Mouse (Mus musculus) adrenal gland, adult 8-10 months (tissue): ENCODE data around the gene Plcg1. TPM values are rescaled to one million over a fixed set of nuclear protein-coding genes. Genes with fewer than 3 reads are reported as not detected.

ENCODE experiments used
- DNase-seq: peaks from one replicate; pipeline ENCODE4 v3.0.0; 2022
- total RNA-seq, 4 experiments: library from RNA; stranded (reverse); gene quantifications; 2 replicates each; pipeline ENCODE4 v1.2.4; 2022

Plcg1 gene
- 10 to 100 TPM; 57.8 to 92.9 (median 81.0) TPM for total RNA-seq

DNA sequence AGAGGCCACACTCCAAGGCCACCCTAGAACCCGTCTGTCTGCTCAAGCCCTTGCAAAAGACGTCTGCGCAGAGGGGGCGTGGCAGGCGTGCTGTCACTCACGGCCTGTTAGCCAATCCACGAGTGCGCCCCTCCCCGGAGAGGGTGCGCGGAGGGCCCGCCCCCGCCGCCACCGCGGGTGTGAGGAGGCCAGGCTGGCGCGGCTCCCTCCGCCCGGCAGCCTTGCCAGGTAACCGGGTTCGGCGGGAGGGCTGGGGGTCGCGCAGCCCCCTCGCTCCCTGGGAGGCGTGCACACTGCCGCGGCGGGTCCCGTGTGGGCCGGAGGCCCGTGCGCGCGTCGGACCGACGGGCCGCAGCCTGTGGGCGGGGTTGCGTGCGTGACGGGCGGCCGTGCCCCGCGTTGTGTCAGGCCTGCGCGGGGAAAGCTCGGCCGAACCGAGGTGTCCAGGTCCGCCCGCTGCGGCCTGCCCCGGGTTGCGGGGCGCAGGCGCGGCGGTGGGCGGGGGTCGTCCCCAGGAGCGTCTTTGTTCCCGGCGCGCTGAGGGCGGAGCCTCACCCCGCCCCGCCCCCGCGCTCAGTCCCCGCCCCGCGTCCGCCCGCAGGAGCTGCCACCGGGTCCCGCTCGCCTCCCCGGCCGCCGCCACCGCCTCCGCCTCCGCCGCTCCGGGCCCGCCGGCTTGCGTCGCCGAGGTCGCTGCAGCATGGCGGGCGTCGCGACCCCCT lies at the start of gene Plcg1:
Gene Plcg1, plus strand, starts transcription at position 184 of the 722 bp plus-strand sequence.
- DNase-seq = peak; percentile 88

- peak; percentile 55 for DNase-seq
Measured at GRCm38 (mm10) chr2:160700271-160700670, 30.8 kb upstream of the Plcg1 start.

DNA sequence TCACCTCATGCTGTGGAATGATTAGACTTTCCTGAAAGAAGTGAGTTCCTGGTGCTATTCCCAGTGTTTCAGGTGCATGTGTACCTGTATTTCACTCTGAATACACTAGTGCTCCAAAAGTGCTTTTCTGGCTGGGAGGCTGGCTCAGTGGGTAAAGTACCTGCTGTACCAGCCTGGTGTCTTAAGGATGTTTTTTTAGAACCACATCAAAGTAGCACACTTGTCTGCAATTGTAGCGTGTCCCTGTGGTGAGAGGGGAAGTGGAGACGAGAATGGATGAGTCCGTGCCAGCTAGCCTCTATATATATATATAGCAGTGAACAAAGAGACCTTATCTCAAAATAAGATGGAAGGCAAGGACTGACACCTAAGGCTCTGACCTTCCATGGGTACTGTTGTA lies 29.5 kb upstream of the Plcg1 start:
- no peak for DNase-seq

DNA sequence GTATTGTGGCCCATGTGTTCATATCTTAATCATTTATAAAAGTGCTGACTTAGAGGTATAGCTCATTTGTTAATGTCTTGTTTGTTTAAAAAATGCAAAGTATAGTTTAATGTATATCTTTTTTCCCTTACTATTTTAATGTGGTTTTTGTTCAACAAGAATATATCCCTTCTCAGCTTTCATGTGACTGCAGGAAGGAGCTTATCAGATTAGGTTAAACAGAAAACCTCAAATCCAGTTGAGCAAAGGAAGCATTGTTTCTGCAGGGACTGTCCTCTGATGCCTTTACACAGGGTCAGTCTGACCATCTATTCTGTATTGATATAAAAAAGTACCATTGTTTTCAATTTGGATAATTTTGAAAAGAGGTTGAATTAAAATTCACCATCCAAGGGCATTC lies 28.3 kb upstream of the Plcg1 start:
- DNase-seq = no peak

DNA sequence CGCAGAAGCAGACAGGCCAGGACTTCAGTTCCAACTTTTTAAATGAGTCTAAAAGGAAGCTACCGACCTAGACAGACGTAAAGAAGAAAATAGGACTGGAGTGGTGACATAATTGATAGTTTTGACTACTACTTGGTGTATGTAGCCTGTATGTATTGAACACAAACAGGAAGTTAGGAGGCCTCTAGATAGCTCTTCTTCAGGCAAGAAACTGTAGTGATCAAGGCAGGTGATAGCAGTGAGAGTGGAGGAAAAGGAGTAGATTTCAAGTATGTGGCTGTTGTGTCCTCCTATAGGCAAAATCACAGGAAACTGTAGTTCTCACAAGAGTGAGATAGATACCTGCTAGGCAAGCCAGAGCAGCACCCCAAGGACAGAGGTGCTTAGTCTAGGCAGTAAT lies 23.4 kb upstream of the Plcg1 start:
- no peak for DNase-seq

DNA sequence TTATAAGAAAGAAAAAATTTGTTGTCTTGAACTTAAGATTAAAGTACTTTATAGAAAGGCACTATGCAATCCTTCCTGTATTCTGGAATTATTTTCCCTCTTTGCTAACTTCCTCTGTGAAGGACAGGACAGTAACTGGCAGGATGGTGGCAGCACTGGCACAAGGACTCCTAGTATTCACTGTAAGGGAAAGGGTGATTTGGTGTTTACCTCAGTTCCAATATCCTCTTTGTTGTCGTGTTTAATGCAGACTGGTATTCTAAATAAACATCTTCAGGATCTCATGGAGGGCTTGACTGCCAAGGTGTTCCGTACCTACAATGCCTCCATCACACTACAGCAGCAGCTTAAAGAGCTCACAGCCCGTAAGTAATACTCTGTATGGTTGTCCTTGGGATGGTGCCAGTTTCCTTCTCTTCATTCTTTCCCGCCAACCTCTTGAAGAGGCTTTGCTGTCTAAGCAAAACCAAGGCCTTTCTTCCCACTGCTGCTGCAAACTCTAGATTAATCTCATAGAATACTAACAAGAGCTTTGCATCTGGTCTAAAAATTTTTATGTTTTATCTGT lies 15.6 kb upstream of the Plcg1 start:
- no peak for DNase-seq

GRCm38 (mm10) chr2:160717269-160717668 lies 13.8 kb upstream of the Plcg1 start:
- DNase-seq = no peak

GRCm38 (mm10) chr2:160718811-160719210 lies 12.3 kb upstream of the Plcg1 start:
- no peak for DNase-seq

DNA sequence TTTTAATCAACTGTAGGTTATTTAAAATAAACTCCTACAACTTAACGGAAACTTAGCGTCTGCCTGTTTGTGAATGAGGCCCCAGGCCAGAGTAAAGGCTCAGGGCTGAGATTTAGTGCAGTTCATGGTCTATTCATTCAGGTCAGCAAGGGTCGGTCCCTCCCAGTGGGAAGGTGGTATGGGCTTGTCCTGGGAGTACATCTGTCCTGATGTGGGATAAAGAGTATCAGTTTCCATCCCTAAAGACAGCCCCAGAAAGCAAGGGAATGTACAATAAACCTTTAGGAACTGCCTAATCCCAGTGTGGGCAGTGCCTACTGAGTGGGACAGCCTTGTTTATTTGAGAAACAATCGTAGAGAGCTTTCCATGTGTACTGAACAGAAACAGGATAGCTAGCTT lies 8.4 kb upstream of the Plcg1 start:
- no peak for DNase-seq

- no peak for DNase-seq
Measured at GRCm38 (mm10) chr2:160723613-160724375, 7.3 kb upstream of the Plcg1 start.

GRCm38 (mm10) chr2:160724536-160724935 lies 6.6 kb upstream of the Plcg1 start:
- no peak for DNase-seq

GRCm38 (mm10) chr2:160725877-160726864 lies 4.9 kb upstream of the Plcg1 start:
- DNase-seq = no peak

DNA sequence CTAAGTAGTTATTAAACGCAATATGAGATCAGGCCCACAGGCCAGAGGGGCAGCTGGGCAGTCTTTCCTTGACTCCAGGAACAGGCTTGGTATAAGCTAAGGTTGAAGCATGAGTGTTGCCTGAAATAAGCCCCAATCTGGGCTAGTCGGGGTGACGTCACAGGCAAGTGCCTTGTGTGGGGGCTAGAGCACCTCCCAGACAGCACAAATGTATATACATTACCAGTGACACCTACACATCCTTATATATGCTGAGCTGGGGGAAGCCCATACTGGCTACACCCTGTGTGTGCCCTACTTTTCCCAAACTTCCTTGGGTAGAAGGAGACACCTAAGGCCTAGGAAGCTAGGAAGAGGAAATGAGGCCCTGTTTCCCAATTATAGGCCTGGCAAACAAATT lies 2.1 kb upstream of the Plcg1 start:
- DNase-seq = no peak

DNA sequence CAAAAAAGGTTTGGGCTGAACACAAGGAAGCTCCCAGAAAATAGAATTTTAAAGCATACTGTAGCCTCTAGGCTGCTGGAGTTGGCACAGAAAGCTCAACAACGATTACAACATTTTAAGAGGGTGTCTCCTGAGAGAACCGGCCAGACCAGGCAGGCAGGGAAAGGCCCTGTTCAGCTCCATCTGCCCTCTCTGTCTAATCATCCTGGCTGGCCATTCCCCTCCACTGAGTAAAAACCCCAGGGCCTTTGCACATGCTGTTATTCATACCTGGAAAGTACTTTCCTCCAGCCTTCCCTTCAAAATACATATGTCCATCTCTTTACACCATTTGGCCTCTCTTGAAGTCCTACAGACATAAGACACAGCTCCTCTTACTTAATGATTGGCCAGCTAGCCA lies 1.7 kb upstream of the Plcg1 start:
- no peak for DNase-seq

- DNase-seq = no peak
Measured at GRCm38 (mm10) chr2:160729851-160730796, 976 bp upstream of the Plcg1 start.

DNA sequence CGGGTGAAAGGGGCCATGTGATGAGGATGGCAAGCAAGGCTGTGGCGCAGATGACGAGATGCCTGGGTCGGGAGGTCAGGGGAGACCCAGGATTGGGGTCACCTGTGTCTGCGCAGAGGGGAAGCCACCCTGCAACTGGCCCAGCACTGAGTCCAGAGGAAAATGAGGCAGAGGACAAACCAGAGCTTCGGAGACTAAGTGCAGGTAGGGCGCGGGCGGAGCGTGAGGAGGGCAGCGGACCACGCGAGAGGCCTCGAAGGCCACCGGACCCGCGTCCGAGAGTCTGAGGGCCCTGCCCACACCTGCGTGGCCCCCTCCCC lies 343 bp upstream of the Plcg1 start:
- DNase-seq = no peak

DNA sequence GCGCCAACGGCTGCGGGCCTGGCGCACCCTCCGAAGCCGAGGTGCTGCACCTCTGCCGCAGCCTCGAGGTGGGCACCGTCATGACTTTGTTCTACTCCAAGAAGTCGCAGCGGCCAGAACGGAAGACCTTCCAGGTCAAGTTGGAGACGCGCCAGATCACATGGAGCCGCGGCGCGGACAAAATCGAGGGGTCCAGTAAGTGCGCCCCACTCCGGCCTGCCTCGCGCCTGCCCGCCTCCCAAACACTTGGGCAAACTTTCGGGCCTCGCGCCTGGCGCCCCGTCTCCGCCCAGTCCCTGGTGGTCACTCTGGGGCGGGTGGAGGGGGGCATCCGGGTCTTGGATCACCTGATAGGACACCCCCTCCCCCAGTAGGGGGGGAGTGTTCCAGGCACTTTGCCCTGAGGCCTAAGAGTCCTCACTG lies 750 bp downstream of the Plcg1 start:
- DNase-seq = peak; percentile 64

DNA sequence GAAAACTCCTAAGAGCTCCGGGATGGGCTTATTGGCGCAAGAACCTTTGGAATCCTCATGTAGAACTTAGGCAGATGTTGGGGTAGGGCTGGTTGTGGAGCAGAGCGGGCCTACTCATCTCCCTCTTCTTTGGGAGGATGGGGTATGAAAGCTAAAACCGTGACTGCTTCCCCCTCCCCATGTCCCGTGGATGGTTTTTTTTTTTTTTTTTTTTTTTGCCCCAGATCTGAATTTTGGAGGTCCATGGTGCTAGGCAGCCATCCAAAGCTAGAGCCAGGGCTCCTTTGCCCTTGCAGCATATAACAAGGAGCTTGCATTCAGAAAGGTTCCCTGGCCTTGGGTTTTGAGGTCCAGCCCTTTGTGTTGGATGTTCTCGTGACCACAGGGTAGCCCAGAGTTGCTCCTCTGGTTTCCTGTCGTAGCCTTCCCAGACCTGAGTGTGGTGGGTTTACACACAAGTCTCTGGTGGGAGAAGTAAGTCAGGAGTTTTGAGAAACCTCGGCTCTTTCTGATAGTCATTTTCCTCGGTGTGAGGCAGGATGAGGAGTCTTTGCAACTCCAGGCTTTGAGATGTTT lies 1.4 kb downstream of the Plcg1 start:
- no peak for DNase-seq

DNA sequence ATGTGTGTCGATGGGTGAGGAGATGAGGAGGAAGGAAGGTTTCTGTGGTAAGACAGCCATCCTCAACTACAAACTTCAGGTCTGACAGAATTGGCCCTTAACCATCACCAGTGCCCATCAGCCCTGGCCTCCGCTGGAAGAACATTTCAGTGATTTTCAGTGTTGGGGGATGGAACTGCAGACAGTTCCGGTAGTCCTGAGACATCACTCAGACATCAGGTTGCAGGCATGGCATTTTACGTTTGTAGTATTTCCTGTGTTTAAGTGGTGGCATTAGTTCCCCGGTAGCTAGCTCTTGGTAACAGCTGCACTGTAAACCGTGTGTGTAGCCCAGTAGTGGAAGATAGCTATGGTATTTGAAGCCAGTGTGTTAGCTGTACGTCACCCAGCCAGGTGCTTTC lies 2.0 kb downstream of the Plcg1 start:
- no peak for DNase-seq

DNA sequence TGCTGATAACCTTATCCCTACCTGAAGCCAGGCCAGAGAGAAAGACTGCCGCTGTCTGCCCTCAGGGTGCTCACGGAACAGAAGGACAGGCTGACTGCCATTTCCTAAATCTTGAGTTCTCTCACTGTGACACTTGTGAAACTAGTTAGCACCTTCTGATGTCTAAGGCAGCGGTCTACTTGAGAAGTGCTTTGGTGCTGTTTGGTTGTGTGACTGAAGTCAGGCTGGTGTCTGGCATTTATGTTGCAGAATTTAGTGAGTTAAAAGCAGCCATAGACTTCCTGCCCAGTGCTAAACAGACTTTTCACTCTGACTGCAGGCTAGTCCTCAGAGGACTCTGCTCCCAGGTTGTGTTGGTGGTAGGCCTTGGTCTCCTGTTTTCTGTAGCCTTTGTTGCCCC lies 3.2 kb downstream of the Plcg1 start:
- no peak for DNase-seq

GRCm38 (mm10) chr2:160735706-160736310 lies 4.7 kb downstream of the Plcg1 start:
- no peak for DNase-seq
